Mouse (Mus musculus) forebrain, embryonic 15.5 days (tissue): ENCODE results near the gene Bcl9l. TPM values are rescaled to one million over a fixed set of nuclear protein-coding genes. Genes with fewer than 3 reads are reported as not detected.

Experiments
- ATAC-seq: fragments of 200-750 bp; cut with Nextera tagmentation; replicated peaks from 2 replicates; pipeline ENCODE4 v1.8.0; 2017; ENCODE audit warnings: mild to moderate bottlenecking, moderate TSS enrichment, moderate library complexity
- H3K27ac ChIP-seq: fragments of 300-500 bp; sonication (generic); replicated peaks from 2 replicates; pipeline ENCODE4 v1.5.1; 2015; ENCODE audit warnings: mild to moderate bottlenecking, inconsistent platforms
- H3K27me3 ChIP-seq: fragments of 300-500 bp; sonication (generic); 2 replicates; pipeline ENCODE4 v1.6.1; 2015; ENCODE audit warnings: inconsistent platforms
- H3K36me3 ChIP-seq: fragments of 300-500 bp; sonication (generic); 2 replicates; pipeline ENCODE4 v1.6.1; 2015; ENCODE audit warnings: mild to moderate bottlenecking, inconsistent platforms
- H3K4me1 ChIP-seq: fragments of 300-500 bp; sonication (generic); 2 replicates; pipeline ENCODE4 v1.6.1; 2015; ENCODE audit warnings: inconsistent platforms
- H3K4me2 ChIP-seq: fragments of 300-500 bp; sonication (generic); replicated peaks from 2 replicates; pipeline ENCODE4 v1.6.1; 2015; ENCODE audit warnings: mild to moderate bottlenecking, inconsistent platforms
- H3K4me3 ChIP-seq: fragments of 300-500 bp; sonication (generic); 2 replicates; pipeline ENCODE4 v1.5.1; 2015; ENCODE audit warnings: mild to moderate bottlenecking, inconsistent platforms
- H3K9ac ChIP-seq: fragments of 300-500 bp; sonication (generic); replicated peaks from 2 replicates; pipeline ENCODE4 v1.6.1; 2015; ENCODE audit warnings: mild to moderate bottlenecking, inconsistent platforms
- H3K9me3 ChIP-seq: fragments of 300-500 bp; sonication (generic); 2 replicates; pipeline ENCODE4 v1.6.1; 2016; ENCODE audit warnings: inconsistent platforms
- WGBS: fragments of 180-500 bp; shearing (Covaris S2); methylation state at CpG from one replicate; pipeline ENCODE4 v1.1.7; 2015; ENCODE audit warnings: mixed read lengths; 5-methylcytosine and 5-hydroxymethylcytosine counted together
- polyA plus RNA-seq: library from polyadenylated mRNA; unstranded; fragments of >200 nt; fragmentation: Nextera tagmentation; extraction: Ambion mirVana; gene quantifications from 2 replicates; pipeline ENCODE4 v1.2.1, GENCODE M21; 2015

The Bcl9l gene
- polyA plus RNA-seq, 1 experiment from 2014 or later, result 14.4 TPM

GRCm38 (mm10) chr9:44474327-44474726 lies 8.3 kb upstream of the Bcl9l start:
- 36% methylated on average over 1 of the region's 1 CpGs for WGBS
- no peaks in the 10 kb centered on the region for H3K36me3 ChIP-seq
- ATAC-seq, result no peak
- peaks cover 14% of the 10 kb centered on the region for H3K4me1 ChIP-seq
- no peak overlapping the region for H3K9ac ChIP-seq
- no peaks in the 10 kb centered on the region for H3K27me3 ChIP-seq
- no peaks in the 10 kb centered on the region for H3K9me3 ChIP-seq
- no peak overlapping the region for H3K4me2 ChIP-seq
- H3K27ac ChIP-seq, result no peak overlapping the region
- H3K4me3 ChIP-seq, result no peak overlapping the region

- H3K27me3 ChIP-seq, result no peaks in the 10 kb centered on the region
- no peak overlapping the region for H3K4me2 ChIP-seq
- H3K27ac ChIP-seq, result no peak overlapping the region
- peaks cover 24% of the 10 kb centered on the region for H3K4me1 ChIP-seq
- H3K9me3 ChIP-seq, result no peaks in the 10 kb centered on the region
- WGBS, result 94% methylated on average over 3 of the region's 3 CpGs
- ATAC-seq, result no peak
- H3K36me3 ChIP-seq, result no peaks in the 10 kb centered on the region
- no peak overlapping the region for H3K4me3 ChIP-seq
- H3K9ac ChIP-seq, result no peak overlapping the region
Observed at GRCm38 (mm10) chr9:44475936-44476335, 6.7 kb upstream of the Bcl9l start.

GRCm38 (mm10) chr9:44477339-44478228 lies 5.0 kb upstream of the Bcl9l start:
- Histone ChIP-seq H3K4me1 (peaks cover 36% of the 10 kb centered on the region), H3K27ac (peak overlapping the region; percentile 99), H3K4me3 (peak overlapping the region; percentile 91), H3K9me3 (no peaks in the 10 kb centered on the region), H3K4me2 (peak overlapping the region; percentile 98), H3K9ac (peak overlapping the region; percentile 87), H3K27me3 (no peaks in the 10 kb centered on the region), H3K36me3 (no peaks in the 10 kb centered on the region)
- ATAC-seq, result no peak
- WGBS, result 6% methylated on average over 24 of the region's 24 CpGs

- WGBS, result under 1% methylated on average over 27 of the region's 27 CpGs
- Histone ChIP-seq H3K9me3 (no peaks in the 10 kb centered on the region), H3K9ac (peak overlapping the region; percentile 87), H3K4me3 (peak overlapping the region; percentile 91), H3K27me3 (no peaks in the 10 kb centered on the region), H3K4me1 (peaks cover 36% of the 10 kb centered on the region), H3K27ac (peak overlapping the region; percentile 99), H3K4me2 (peak overlapping the region; percentile 98), H3K36me3 (no peaks in the 10 kb centered on the region)
- peak; percentile 51 for ATAC-seq
Observed at GRCm38 (mm10) chr9:44478229-44478921, 4.2 kb upstream of the Bcl9l start.

- peak; percentile 56 for ATAC-seq
- peak overlapping the region; percentile 87 for H3K9ac ChIP-seq
- H3K4me2 ChIP-seq, result peak overlapping the region; percentile 98
- H3K9me3 ChIP-seq, result no peaks in the 10 kb centered on the region
- H3K27me3 ChIP-seq, result no peaks in the 10 kb centered on the region
- peaks cover 41% of the 10 kb centered on the region for H3K4me1 ChIP-seq
- peak overlapping the region; percentile 99 for H3K27ac ChIP-seq
- 0% methylated on average over 29 of the region's 29 CpGs for WGBS
- peak overlapping the region; percentile 91 for H3K4me3 ChIP-seq
- no peaks in the 10 kb centered on the region for H3K36me3 ChIP-seq
Observed at GRCm38 (mm10) chr9:44478959-44479605, 3.5 kb upstream of the Bcl9l start.

GRCm38 (mm10) chr9:44479628-44480428 lies 2.8 kb upstream of the Bcl9l start:
- Histone ChIP-seq H3K4me1 (peaks cover 48% of the 10 kb centered on the region), H3K9me3 (no peaks in the 10 kb centered on the region), H3K27me3 (no peaks in the 10 kb centered on the region), H3K9ac (peak overlapping the region; percentile 87), H3K4me3 (peak overlapping the region; percentile 91), H3K36me3 (no peaks in the 10 kb centered on the region), H3K27ac (peak overlapping the region; percentile 99), H3K4me2 (peak overlapping the region; percentile 98)
- WGBS, result under 1% methylated on average over 26 of the region's 26 CpGs
- peak; percentile 63 for ATAC-seq

GRCm38 (mm10) chr9:44482112-44482511 lies 513 bp upstream of the Bcl9l start:
- peak overlapping the region; percentile 87 for H3K4me2 ChIP-seq
- no peaks in the 10 kb centered on the region for H3K36me3 ChIP-seq
- H3K4me1 ChIP-seq, result peaks cover 70% of the 10 kb centered on the region
- peak overlapping the region; percentile 99 for H3K27ac ChIP-seq
- peak overlapping the region; percentile 99 for H3K9ac ChIP-seq
- ATAC-seq, result no peak
- H3K9me3 ChIP-seq, result no peaks in the 10 kb centered on the region
- WGBS, result 7% methylated on average over 3 of the region's 3 CpGs
- H3K4me3 ChIP-seq, result peak overlapping the region; percentile 97
- H3K27me3 ChIP-seq, result no peaks in the 10 kb centered on the region

GRCm38 (mm10) chr9:44483041-44483509 lies 450 bp downstream of the Bcl9l start:
- Histone ChIP-seq H3K36me3 (no peaks in the 10 kb centered on the region), H3K4me1 (peaks cover 70% of the 10 kb centered on the region), H3K27ac (peak overlapping the region; percentile 99), H3K9me3 (no peaks in the 10 kb centered on the region), H3K9ac (peak overlapping the region; percentile 99), H3K4me2 (peak overlapping the region; percentile 87), H3K4me3 (peak overlapping the region; percentile 97), H3K27me3 (no peaks in the 10 kb centered on the region)
- WGBS, result under 1% methylated on average over 39 of the region's 39 CpGs
- no peak for ATAC-seq

GRCm38 (mm10) chr9:44483510-44484044 lies 952 bp downstream of the Bcl9l start:
- no peaks in the 10 kb centered on the region for H3K36me3 ChIP-seq
- H3K4me2 ChIP-seq, result peak overlapping the region; percentile 87
- peak overlapping the region; percentile 97 for H3K4me3 ChIP-seq
- peak overlapping the region; percentile 99 for H3K9ac ChIP-seq
- peak overlapping the region; percentile 99 for H3K27ac ChIP-seq
- H3K4me1 ChIP-seq, result peaks cover 72% of the 10 kb centered on the region
- ATAC-seq, result peak; percentile 36
- no peaks in the 10 kb centered on the region for H3K27me3 ChIP-seq
- WGBS, result under 1% methylated on average over 12 of the region's 12 CpGs
- H3K9me3 ChIP-seq, result no peaks in the 10 kb centered on the region

GRCm38 (mm10) chr9:44484311-44485104 lies 1.9 kb downstream of the Bcl9l start:
- peak overlapping the region; percentile 97 for H3K4me3 ChIP-seq
- H3K4me2 ChIP-seq, result peak overlapping the region; percentile 87
- 0 out of 2 replicates have a peak overlapping the region, but pooled peaks have one; percentile 99 for H3K27ac ChIP-seq
- no peak for ATAC-seq
- H3K36me3 ChIP-seq, result no peaks in the 10 kb centered on the region
- peak overlapping the region; percentile 99 for H3K9ac ChIP-seq
- whole genome bisulfite sequencing, result 30% methylated on average over 7 of the region's 7 CpGs
- no peaks in the 10 kb centered on the region for H3K9me3 ChIP-seq
- no peaks in the 10 kb centered on the region for H3K27me3 ChIP-seq
- H3K4me1 ChIP-seq, result peaks cover 81% of the 10 kb centered on the region
